Mouse (Mus musculus) heart, postnatal 25 days (tissue): ENCODE measurements at regions not wholly inside any gene's neighbourhood (a gene's known extent, or its start where the extent isn't known, plus 50 kb on each side); places are given as distances from the start of the nearest gene placed in this dataset.
A peak's percentile ranks its signal among the peaks of the same experiment; 100 is the strongest.
"Not testable (repeated sequence)": the region's sequence is repeated elsewhere in the genome, so short reads cannot be mapped to it uniquely, and the experiment has no call there.

Source experiments
- DNase-seq: peaks from one replicate; pipeline ENCODE4 v3.0.0; 2022; ENCODE audit warnings: low spot score
- intact Hi-C: fragments of 180-260 bp; cut with DNase I; formaldehyde crosslinking; loops from one replicate; pipeline ENCODE4 v1.15.1; 2025

DNA sequence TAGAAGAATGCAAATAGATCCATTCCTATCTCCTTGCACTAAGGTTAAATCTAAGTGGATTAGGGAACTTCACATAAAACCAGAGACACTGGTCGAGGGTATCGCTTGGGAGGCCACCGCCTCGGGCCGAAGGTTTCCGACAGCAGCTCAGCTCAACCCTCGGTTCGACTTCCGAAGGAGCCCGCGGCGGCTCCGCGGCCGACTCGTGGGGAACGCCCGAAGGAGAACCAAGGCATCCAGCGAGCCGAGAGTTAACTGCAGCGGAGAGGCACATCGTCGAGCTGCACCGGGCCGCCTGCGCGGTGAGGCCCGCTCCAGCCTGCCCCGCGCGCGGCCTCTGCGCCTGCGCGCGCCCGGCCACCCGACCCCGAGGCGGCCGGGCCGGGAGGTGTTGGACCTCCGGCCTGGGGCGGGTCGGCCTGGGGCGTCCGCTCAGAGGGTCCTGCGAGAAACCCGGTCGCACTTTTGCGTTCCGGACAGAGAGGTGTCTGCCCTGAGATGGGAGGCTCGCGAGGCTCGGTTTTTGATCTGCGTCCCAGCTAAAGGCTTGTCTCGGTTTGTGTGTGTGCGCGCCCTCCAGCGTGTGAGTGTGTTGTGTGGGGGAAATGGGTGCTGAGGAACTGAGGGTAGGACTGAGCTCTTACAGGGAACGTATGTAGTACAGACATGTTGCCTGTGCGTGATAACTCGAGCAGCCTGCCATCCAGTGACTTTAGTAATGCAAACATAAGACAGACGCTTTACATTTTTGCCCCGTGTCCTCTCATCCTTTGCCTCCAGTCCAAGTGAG is 50.9 kb upstream of the Vmn2r9 start:
- DNase-seq: peak; percentile 2
- intact Hi-C loops: not testable (repeated sequence)
